Mouse (Mus musculus) embryonic facial prominence, embryonic 11.5 days (tissue): Measurements from ENCODE around the gene Tchhl1. TPM values are rescaled to one million over a fixed set of nuclear protein-coding genes. Genes with fewer than 3 reads are reported as not detected.

Experiments used
- ATAC-seq: fragments of 200-750 bp; cut with Nextera tagmentation; replicated peaks from 2 replicates; pipeline ENCODE4 v1.8.0; 2017; ENCODE audit warnings: low read depth; ENCODE audit not compliant: insufficient number of reproducible peaks, low FRiP score, low TSS enrichment
- DNase-seq: peaks from one replicate; pipeline ENCODE4 v3.0.0-alpha.2; 2015; ENCODE audit warnings: low spot score
- H3K27ac ChIP-seq: fragments of 300-500 bp; sonication (generic); replicated peaks from 2 replicates; pipeline ENCODE4 v1.5.1; 2014; ENCODE audit warnings: mild to moderate bottlenecking, low read depth, low read length, control low read depth
- H3K27me3 ChIP-seq: fragments of 300-500 bp; sonication (generic); 2 replicates; pipeline ENCODE4 v1.6.1; 2014; ENCODE audit warnings: mild to moderate bottlenecking, low read length, moderate library complexity, mixed read lengths; ENCODE audit not compliant: control insufficient read depth, insufficient read depth
- H3K36me3 ChIP-seq: fragments of 300-500 bp; sonication (generic); replicated peaks from 2 replicates; pipeline ENCODE4 v1.6.1; 2014; ENCODE audit warnings: low read depth, mild to moderate bottlenecking, low read length, moderate library complexity, mixed read lengths; ENCODE audit not compliant: control insufficient read depth, insufficient read depth
- H3K4me1 ChIP-seq: fragments of 300-500 bp; sonication (generic); 2 replicates; pipeline ENCODE4 v1.6.1; 2014; ENCODE audit warnings: low read length, mixed read lengths; ENCODE audit not compliant: control insufficient read depth, insufficient read depth
- H3K4me2 ChIP-seq: fragments of 300-500 bp; sonication (generic); 2 replicates; pipeline ENCODE4 v1.6.1; 2014; ENCODE audit warnings: low read depth, mild to moderate bottlenecking, control low read depth, low read length, moderate library complexity
- H3K4me3 ChIP-seq: fragments of 300-500 bp; sonication (generic); 2 replicates; pipeline ENCODE4 v1.5.1; 2014; ENCODE audit warnings: low read depth, low read length, control low read depth
- H3K9ac ChIP-seq: fragments of 300-500 bp; sonication (generic); replicated peaks from 2 replicates; pipeline ENCODE4 v1.6.1; 2014; ENCODE audit warnings: mild to moderate bottlenecking, control low read depth, low read length
- H3K9me3 ChIP-seq: fragments of 300-500 bp; sonication (generic); replicated peaks from 2 replicates; pipeline ENCODE4 v1.6.1; 2016; ENCODE audit warnings: mild to moderate bottlenecking, low read length, inconsistent platforms, mixed read lengths; ENCODE audit not compliant: control insufficient read depth
- WGBS: fragments of 180-500 bp; shearing (Covaris S2); extraction: QIAGEN DNeasy Blood & Tissue Kit; methylation state at CpG from one replicate; pipeline ENCODE4 v1.1.7; 2014; 5-methylcytosine and 5-hydroxymethylcytosine counted together
- polyA plus RNA-seq: library from polyadenylated mRNA; unstranded; fragments of >200 nt; fragmentation: Nextera tagmentation; extraction: Ambion mirVana; gene quantifications from 2 replicates; pipeline ENCODE4 v1.2.1, GENCODE M21; 2014

Tchhl1 gene
- polyA plus RNA-seq, result 0.13 TPM in 1 of 2 replicates, not detected in the other

DNA sequence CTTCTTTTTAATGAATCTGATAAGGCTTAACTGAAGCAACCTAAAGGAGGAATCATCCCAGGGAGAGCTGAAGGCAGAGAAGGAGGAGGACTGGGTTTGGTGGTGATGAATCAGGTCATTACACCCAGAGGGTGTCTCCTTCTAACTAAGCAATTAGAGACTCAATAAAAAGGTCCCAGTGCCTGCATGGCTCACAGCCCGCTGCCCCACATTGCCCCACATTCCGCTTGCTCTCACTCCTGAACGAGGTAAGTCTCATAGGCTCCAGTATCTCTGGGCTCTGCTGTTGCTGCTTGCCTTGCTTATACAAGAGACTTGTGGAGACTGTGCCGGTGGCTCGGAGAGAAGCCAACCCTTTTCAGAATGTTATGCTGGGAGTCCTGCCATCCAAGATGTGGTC, at the start of gene Tchhl1:
TSS of gene Tchhl1 (plus strand) at position 194 of the 400 bp plus-strand sequence.
- no peaks in the 10 kb centered on the region for H3K9me3 ChIP-seq
- H3K9ac ChIP-seq, result no peak within 1 kb of the TSS
- no peaks in the 10 kb centered on the region for H3K4me1 ChIP-seq
- no peaks in the 10 kb centered on the region for H3K27me3 ChIP-seq
- whole genome bisulfite sequencing, result 74% methylated on average over 5 of the region's 5 CpGs
- no peak within 1 kb of the TSS for H3K27ac ChIP-seq
- H3K4me2 ChIP-seq, result no peak within 1 kb of the TSS
- DNase-seq, result no peak
- ATAC-seq, result no peak
- no peaks in the 10 kb centered on the region for H3K36me3 ChIP-seq
- no peak within 1 kb of the TSS for H3K4me3 ChIP-seq

DNA sequence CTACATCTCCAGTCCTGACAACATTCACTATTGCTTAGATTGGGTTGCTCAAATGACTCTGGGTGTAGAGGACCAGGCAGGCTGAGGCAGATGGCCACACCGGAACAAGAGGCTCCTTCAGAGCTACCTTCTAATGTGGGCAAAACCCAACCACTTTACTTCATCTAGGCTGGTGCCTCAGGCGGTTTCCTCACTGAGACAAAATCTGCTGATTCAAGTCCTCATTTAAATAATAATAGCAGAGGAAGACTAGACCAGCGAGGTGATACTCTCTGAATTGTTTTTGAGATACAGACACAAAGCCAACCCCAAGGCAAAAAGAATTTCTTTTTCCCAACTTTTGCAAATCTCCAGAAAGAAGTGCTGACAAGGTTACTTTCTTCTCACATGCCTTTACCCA, 36.9 kb upstream of the Tchhl1 start:
- no peak for ATAC-seq
- WGBS, result 36% methylated on average over 3 of the region's 3 CpGs
- H3K4me2 ChIP-seq, result no peak overlapping the region
- H3K36me3 ChIP-seq, result no peaks in the 10 kb centered on the region
- no peak overlapping the region for H3K4me3 ChIP-seq
- H3K27me3 ChIP-seq, result no peaks in the 10 kb centered on the region
- H3K4me1 ChIP-seq, result no peaks in the 10 kb centered on the region
- DNase-seq, result no peak
- H3K27ac ChIP-seq, result no peak overlapping the region
- H3K9ac ChIP-seq, result no peak overlapping the region
- no peaks in the 10 kb centered on the region for H3K9me3 ChIP-seq

DNA sequence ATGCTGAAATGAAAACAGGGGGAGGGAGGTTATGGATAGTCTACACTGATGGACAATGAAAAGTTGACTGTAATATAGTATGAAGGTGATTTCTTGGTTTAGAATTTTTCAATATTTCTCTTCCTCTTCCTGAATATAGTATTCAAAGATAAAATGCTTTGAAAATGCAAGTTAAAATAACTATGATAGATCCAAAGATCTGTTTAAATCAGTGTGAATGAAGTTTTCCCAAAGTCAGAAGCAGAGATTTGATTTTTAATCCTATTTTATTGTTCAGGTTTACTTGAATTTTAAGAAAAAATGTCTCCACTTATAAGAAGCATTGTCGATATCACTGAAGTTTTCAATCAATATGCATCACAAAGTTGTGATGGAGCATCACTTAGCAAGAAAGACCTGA, 26.5 kb upstream of the Tchhl1 start, which contains the start of gene Tchh:
TSS of gene Tchh (plus strand) at position 301 of the 400 bp plus-strand sequence.
- Histone ChIP-seq H3K27ac (no peak within 1 kb of the TSS), H3K27me3 (peaks cover 19% of the 10 kb centered on the region), H3K36me3 (no peaks in the 10 kb centered on the region), H3K9me3 (no peaks in the 10 kb centered on the region), H3K9ac (no peak within 1 kb of the TSS), H3K4me1 (no peaks in the 10 kb centered on the region), H3K4me2 (no peak within 1 kb of the TSS), H3K4me3 (no peak within 1 kb of the TSS)
- 80% methylated on average over 1 of the region's 1 CpGs for WGBS
- no peak for ATAC-seq
- no peak for DNase-seq

DNA sequence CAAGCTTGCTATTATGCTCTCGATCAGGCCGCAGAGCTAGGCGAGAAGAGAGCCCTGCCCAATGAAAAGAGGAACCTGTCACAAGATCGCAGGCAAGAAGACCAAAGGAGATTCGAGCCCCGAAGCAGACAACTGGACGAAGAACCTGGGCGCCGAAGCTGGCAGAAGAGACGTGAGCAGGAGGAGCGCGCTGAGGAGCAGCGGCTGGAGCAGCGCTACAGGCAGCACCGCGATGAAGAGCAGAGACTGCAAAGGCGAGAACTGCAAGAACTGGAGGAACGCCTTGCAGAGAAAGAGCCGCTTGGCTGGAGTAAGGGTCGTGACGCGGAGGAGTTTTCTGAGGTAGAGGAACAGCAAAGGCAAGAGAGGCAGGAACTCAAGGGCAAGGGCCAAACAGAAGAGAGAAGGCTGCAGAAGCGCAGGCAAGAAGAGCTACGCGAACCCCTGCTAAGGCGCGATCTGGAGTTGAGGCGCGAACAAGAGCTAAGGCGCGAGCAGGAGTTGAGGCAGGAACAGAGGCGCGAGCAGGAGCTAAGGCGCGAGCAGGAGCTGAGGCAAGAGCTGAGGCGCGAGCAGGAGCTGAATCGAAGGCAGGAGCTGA, 25.0 kb upstream of the Tchhl1 start:
- Histone ChIP-seq H3K4me1 (no peaks in the 10 kb centered on the region), H3K4me3 (peak overlapping the region; percentile 40), H3K36me3 (no peaks in the 10 kb centered on the region), H3K9me3 (no peaks in the 10 kb centered on the region), H3K4me2 (peak overlapping the region; percentile 85), H3K27me3 (peaks cover 23% of the 10 kb centered on the region), H3K27ac (no peak overlapping the region), H3K9ac (peak overlapping the region; percentile 28)
- ATAC-seq (no peak; the same call in 1 of the 2 replicates), DNase-seq (peak; percentile 41)
- under 1% methylated on average over 38 of the region's 38 CpGs for WGBS

DNA sequence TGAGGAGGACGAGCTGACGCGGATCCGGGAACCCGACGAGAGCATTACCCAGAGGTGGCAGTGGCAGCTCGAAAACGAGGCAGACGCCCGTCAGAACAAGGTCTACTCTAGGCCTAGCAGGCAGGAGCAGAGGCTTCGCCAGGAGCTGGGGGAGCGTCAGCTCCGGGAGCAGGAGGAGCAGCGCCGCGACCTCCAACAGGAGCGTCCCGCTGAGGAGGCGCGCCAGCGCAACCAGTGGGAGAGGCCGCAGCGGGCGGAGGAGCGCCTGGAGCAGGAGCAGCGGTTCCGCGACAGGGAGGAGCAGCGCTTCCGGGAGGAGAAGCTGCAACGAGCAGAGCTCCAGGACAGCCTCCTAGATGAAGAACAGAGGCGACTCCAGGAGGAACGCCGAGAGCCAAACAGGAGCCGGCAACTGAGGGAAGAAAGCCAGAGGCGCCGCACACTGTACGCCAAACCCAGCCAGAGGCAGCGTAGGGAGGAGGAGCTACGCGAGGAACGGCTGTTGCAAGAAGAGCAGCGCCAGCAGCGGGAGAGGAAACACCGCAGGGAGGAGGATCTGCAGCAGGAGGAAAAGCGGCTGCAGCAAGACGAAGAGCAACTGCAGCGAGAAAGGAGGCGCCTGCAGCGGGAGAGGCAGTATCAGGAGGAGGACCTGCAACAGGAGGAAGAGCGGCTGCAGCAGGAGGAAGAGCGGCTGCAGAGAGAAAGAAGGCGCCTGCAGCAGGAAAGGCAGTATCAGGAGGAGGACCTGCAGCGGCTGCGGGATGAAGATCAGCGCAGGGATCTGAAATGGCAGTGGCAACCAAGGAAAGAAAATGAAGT, 24.0 kb upstream of the Tchhl1 start:
- Histone ChIP-seq H3K27me3 (peaks cover 23% of the 10 kb centered on the region), H3K9ac (peak overlapping the region; percentile 29), H3K4me3 (peak overlapping the region; percentile 40), H3K36me3 (no peaks in the 10 kb centered on the region), H3K27ac (no peak overlapping the region), H3K4me2 (peak overlapping the region; percentile 85), H3K4me1 (no peaks in the 10 kb centered on the region), H3K9me3 (no peaks in the 10 kb centered on the region)
- peak; percentile 83 for DNase-seq
- WGBS, result under 1% methylated on average over 56 of the region's 56 CpGs
- ATAC-seq, result peak; percentile 87

DNA sequence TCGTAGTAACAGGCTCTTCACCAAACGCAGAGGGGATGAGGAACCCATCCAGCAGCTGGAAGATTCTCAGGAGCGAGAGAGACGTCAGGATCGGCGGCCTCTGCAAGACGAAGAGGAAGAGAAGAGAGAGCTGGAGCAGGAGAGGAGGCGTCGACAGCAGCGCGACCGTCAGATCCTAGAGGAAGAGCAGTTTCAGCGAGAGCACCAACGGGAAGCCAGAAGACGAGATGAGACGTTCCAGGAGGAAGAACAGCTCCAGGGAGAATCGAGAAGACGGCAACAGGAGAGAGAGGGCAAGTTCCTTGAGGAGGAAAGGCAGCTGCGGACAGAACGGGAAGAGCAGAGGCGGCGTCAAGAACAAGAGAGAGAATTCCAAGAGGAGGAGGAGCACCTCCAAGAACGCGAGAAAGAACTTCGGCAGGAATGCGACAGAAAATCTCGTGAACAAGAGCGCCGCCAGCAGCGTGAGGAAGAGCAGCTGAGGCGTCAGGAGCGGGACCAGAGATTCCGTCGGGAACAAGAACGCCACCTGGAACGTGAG, 23.3 kb upstream of the Tchhl1 start:
- ATAC-seq (no peak), DNase-seq (peak; percentile 56)
- peaks cover 23% of the 10 kb centered on the region for H3K27me3 ChIP-seq
- WGBS, result under 1% methylated on average over 36 of the region's 36 CpGs
- no peaks in the 10 kb centered on the region for H3K9me3 ChIP-seq
- H3K36me3 ChIP-seq, result no peaks in the 10 kb centered on the region
- H3K9ac ChIP-seq, result no peak overlapping the region; the same call in 1 of the 2 replicates
- H3K4me2 ChIP-seq, result peak overlapping the region; percentile 85
- H3K4me3 ChIP-seq, result peak overlapping the region; percentile 40
- no peaks in the 10 kb centered on the region for H3K4me1 ChIP-seq
- no peak overlapping the region for H3K27ac ChIP-seq

DNA sequence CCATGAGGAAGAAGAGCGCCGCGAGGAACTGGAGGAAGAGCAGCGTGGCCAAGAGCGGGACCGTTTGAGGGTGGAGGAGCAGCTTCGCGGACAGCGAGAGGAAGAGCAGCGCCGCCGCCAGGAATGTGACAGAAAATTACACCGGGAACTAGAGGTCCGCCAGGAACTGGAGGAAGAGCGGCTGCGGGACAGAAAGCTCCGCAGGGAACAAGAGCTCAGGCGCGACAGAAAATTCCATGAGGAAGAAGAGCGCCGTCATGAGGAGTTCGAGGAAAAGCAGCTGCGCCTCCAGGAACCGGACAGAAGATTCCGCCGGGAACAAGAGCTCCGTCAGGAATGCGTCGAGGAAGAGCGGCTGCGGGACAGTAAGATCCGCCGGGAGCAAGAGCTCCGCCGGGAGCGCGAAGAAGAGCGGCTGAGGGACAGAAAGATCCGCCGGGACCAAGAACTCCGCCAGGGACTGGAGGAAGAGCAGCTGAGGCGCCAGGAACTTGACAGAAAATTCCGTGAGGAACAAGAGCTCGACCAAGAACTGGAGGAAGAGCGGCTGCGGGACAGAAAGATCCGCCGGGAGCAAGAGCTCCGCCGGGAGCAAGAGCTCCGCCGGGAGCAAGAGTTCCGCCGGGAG, 22.3 kb upstream of the Tchhl1 start:
- Histone ChIP-seq H3K36me3 (no peaks in the 10 kb centered on the region), H3K9me3 (no peaks in the 10 kb centered on the region), H3K4me2 (peak overlapping the region; percentile 58), H3K4me1 (no peaks in the 10 kb centered on the region), H3K27me3 (peaks cover 21% of the 10 kb centered on the region), H3K9ac (no peak overlapping the region; the same call in 1 of the 2 replicates), H3K27ac (no peak overlapping the region), H3K4me3 (peak overlapping the region; percentile 40)
- DNase-seq (peak; percentile 60), ATAC-seq (no peak)
- 1% methylated on average over 54 of the region's 54 CpGs for WGBS
